Mouse (Mus musculus): Measurements from ENCODE around the gene Fgfr2. TPM values are rescaled to one million over a fixed set of nuclear protein-coding genes. Genes with fewer than 3 reads are reported as not detected.
A peak's percentile ranks its signal among the peaks of the same experiment; 100 is the strongest.

Gene Fgfr2
- polyA plus RNA-seq, 1 experiment from 2014 or later = 11.2 TPM

GRCm38 (mm10) chr7:132595787-132596186 lies 527.4 kb downstream of the Fgfr2 start:
- no peak for TF ChIP-seq CTCF (IDR thresholded peaks at IDR 0.05; ENCODE audit: low read depth)
- TF ChIP-seq EP300 (IDR thresholded peaks at IDR 0.05; ENCODE audit: low read depth) = peak; percentile 87
- Histone ChIP-seq H3K4me3 (ENCODE audit: low read depth, low read length) (no peak overlapping the region), H3K27me3 (ENCODE audit: insufficient read depth, low read length) (peaks cover 64% of the 10 kb centered on the region), H3K4me2 (ENCODE audit: low read depth, low read length) (no peak overlapping the region), H3K27ac (ENCODE audit: low read depth) (no peak overlapping the region), H3K9ac (replicated peaks) (no peak overlapping the region), H3K36me3 (replicated peaks; ENCODE audit: insufficient read depth, low read length) (no peaks in the 10 kb centered on the region), H3K9me3 (ENCODE audit: low read length) (no peaks in the 10 kb centered on the region), H3K4me1 (ENCODE audit: insufficient read depth) (peaks cover 11% of the 10 kb centered on the region; the same call in 1 of the 2 replicates)
- DNase-seq (no peak), ATAC-seq (peak; percentile 70)
- 45% methylated on average over 3 of the region's 3 CpGs for WGBS (ENCODE audit: insufficient replicate concordance)

GRCm38 (mm10) chr7:132594325-132594724 lies 528.8 kb downstream of the Fgfr2 start:
- no peak overlapping the region for H3K4me2 ChIP-seq (ENCODE audit: low read depth, low read length)
- ATAC-seq (no peak), DNase-seq (no peak)
- WGBS (ENCODE audit: insufficient replicate concordance) = 84% methylated on average over 2 of the region's 2 CpGs
- no peaks in the 10 kb centered on the region for H3K9me3 ChIP-seq (ENCODE audit: low read length)
- H3K27ac ChIP-seq (ENCODE audit: low read depth) = no peak overlapping the region
- no peak overlapping the region for H3K9ac ChIP-seq (replicated peaks)
- H3K4me1 ChIP-seq (ENCODE audit: insufficient read depth) = peaks cover 7% of the 10 kb centered on the region; the same call in 1 of the 2 replicates
- no peak for TF ChIP-seq EP300 (IDR thresholded peaks at IDR 0.05; ENCODE audit: low read depth)
- TF ChIP-seq CTCF (IDR thresholded peaks at IDR 0.05; ENCODE audit: low read depth) = no peak
- no peak overlapping the region for H3K4me3 ChIP-seq (ENCODE audit: low read depth, low read length)
- H3K27me3 ChIP-seq (ENCODE audit: insufficient read depth, low read length) = peaks cover 49% of the 10 kb centered on the region
- H3K36me3 ChIP-seq (replicated peaks; ENCODE audit: insufficient read depth, low read length) = no peaks in the 10 kb centered on the region

- Histone ChIP-seq H3K4me1 (ENCODE audit: insufficient read depth) (peaks cover 6% of the 10 kb centered on the region; the same call in 1 of the 2 replicates), H3K9me3 (ENCODE audit: low read length) (no peaks in the 10 kb centered on the region), H3K36me3 (replicated peaks; ENCODE audit: insufficient read depth, low read length) (no peaks in the 10 kb centered on the region), H3K27me3 (ENCODE audit: insufficient read depth, low read length) (peaks cover 43% of the 10 kb centered on the region), H3K27ac (ENCODE audit: low read depth) (no peak overlapping the region), H3K9ac (replicated peaks) (no peak overlapping the region), H3K4me3 (ENCODE audit: low read depth, low read length) (no peak overlapping the region), H3K4me2 (ENCODE audit: low read depth, low read length) (no peak overlapping the region)
- ATAC-seq (no peak), DNase-seq (no peak)
- TF ChIP-seq CTCF (IDR thresholded peaks at IDR 0.05; ENCODE audit: low read depth) = no peak
- TF ChIP-seq EP300 (IDR thresholded peaks at IDR 0.05; ENCODE audit: low read depth) = no peak
- WGBS (ENCODE audit: insufficient replicate concordance) = 74% methylated on average over 2 of the region's 2 CpGs
Observed at GRCm38 (mm10) chr7:132593762-132594161, 529.4 kb downstream of the Fgfr2 start.

GRCm38 (mm10) chr7:132589610-132590009 lies 533.5 kb downstream of the Fgfr2 start:
- Histone ChIP-seq H3K9ac (replicated peaks) (no peak overlapping the region), H3K4me3 (ENCODE audit: low read depth, low read length) (no peak overlapping the region), H3K27ac (ENCODE audit: low read depth) (no peak overlapping the region), H3K4me2 (ENCODE audit: low read depth, low read length) (no peak overlapping the region), H3K36me3 (replicated peaks; ENCODE audit: insufficient read depth, low read length) (no peaks in the 10 kb centered on the region), H3K9me3 (ENCODE audit: low read length) (no peaks in the 10 kb centered on the region), H3K4me1 (ENCODE audit: insufficient read depth) (no peaks in the 10 kb centered on the region; the same call in 1 of the 2 replicates), H3K27me3 (ENCODE audit: insufficient read depth, low read length) (peaks cover 19% of the 10 kb centered on the region)
- no peak for TF ChIP-seq CTCF (IDR thresholded peaks at IDR 0.05; ENCODE audit: low read depth)
- no peak for TF ChIP-seq EP300 (IDR thresholded peaks at IDR 0.05; ENCODE audit: low read depth)
- 48% methylated on average over 5 of the region's 5 CpGs for WGBS (ENCODE audit: insufficient replicate concordance)
- peak; percentile 60 for DNase-seq
- ATAC-seq = peak; percentile 65

- Histone ChIP-seq H3K27me3 (ENCODE audit: insufficient read depth, low read length) (peaks cover 29% of the 10 kb centered on the region), H3K9ac (replicated peaks) (no peak overlapping the region), H3K36me3 (replicated peaks; ENCODE audit: insufficient read depth, low read length) (no peaks in the 10 kb centered on the region), H3K4me2 (ENCODE audit: low read depth, low read length) (no peak overlapping the region), H3K4me3 (ENCODE audit: low read depth, low read length) (no peak overlapping the region), H3K9me3 (ENCODE audit: low read length) (no peaks in the 10 kb centered on the region), H3K4me1 (ENCODE audit: insufficient read depth) (no peaks in the 10 kb centered on the region; the same call in 1 of the 2 replicates), H3K27ac (ENCODE audit: low read depth) (no peak overlapping the region)
- ATAC-seq = no peak
- no peak for DNase-seq
- 64% methylated on average over 5 of the region's 5 CpGs for WGBS (ENCODE audit: insufficient replicate concordance)
- TF ChIP-seq EP300 (IDR thresholded peaks at IDR 0.05; ENCODE audit: low read depth) = no peak
- TF ChIP-seq CTCF (IDR thresholded peaks at IDR 0.05; ENCODE audit: low read depth) = no peak
Observed at GRCm38 (mm10) chr7:132587167-132587566, 536.0 kb downstream of the Fgfr2 start.

- Histone ChIP-seq H3K27ac (ENCODE audit: low read depth) (no peak overlapping the region), H3K9me3 (ENCODE audit: low read length) (no peaks in the 10 kb centered on the region), H3K36me3 (replicated peaks; ENCODE audit: insufficient read depth, low read length) (no peaks in the 10 kb centered on the region), H3K27me3 (ENCODE audit: insufficient read depth, low read length) (peaks cover 28% of the 10 kb centered on the region), H3K4me3 (ENCODE audit: low read depth, low read length) (no peak overlapping the region), H3K9ac (replicated peaks) (no peak overlapping the region), H3K4me1 (ENCODE audit: insufficient read depth) (no peaks in the 10 kb centered on the region; the same call in 1 of the 2 replicates), H3K4me2 (ENCODE audit: low read depth, low read length) (no peak overlapping the region)
- no peak for ATAC-seq
- WGBS (ENCODE audit: insufficient replicate concordance) = 51% methylated on average over 3 of the region's 3 CpGs
- TF ChIP-seq EP300 (IDR thresholded peaks at IDR 0.05; ENCODE audit: low read depth) (no peak), CTCF (IDR thresholded peaks at IDR 0.05; ENCODE audit: low read depth) (no peak)
- no peak for DNase-seq
Observed at GRCm38 (mm10) chr7:132585695-132586491, 537.3 kb downstream of the Fgfr2 start.

Measured in liver, postnatal 0 days (tissue).